Mouse (Mus musculus) CH12.LX (cell line): ENCODE data around the gene Arrb2. TPM values are rescaled to one million over a fixed set of nuclear protein-coding genes. Genes with fewer than 3 reads are reported as not detected.

Source experiments
- DNase-seq: peaks from one replicate; pipeline ENCODE4 v3.0.0-alpha.2; 2013; ENCODE audit errors: extremely low read depth
- H3K27ac ChIP-seq: 2 replicates; pipeline ENCODE4 v1.5.1; 2012; ENCODE audit warnings: low read depth, mild to moderate bottlenecking, control low read depth, moderate library complexity; ENCODE audit not compliant: insufficient read depth
- H3K27me3 ChIP-seq: replicated peaks from 2 replicates; pipeline ENCODE3; 2012; ENCODE audit warnings: inconsistent platforms
- H3K36me3 ChIP-seq, 2 experiments: replicated peaks in 1 of 2; 2 replicates each; pipeline versions ENCODE3 to v1.6.1; 2012; ENCODE audit warnings: inconsistent platforms in 1 of 2, low read length in 1 of 2, mild to moderate bottlenecking in 1 of 2, mixed read lengths in 1 of 2, moderate library complexity in 1 of 2; ENCODE audit not compliant: control insufficient read depth in 1 of 2, insufficient read depth in 1 of 2
- H3K4me1 ChIP-seq, 2 experiments: 2 replicates each; pipeline ENCODE4 v1.6.1; 2012; ENCODE audit warnings: inconsistent platforms in 1 of 2, moderate library complexity in 1 of 2; ENCODE audit not compliant: insufficient read depth in 2 of 2, control insufficient read depth in 1 of 2
- H3K4me2 ChIP-seq: 2 replicates; pipeline ENCODE4 v1.6.1; 2012; ENCODE audit warnings: low read depth, mild to moderate bottlenecking, control low read depth; ENCODE audit not compliant: poor library complexity, insufficient read depth, severe bottlenecking
- H3K4me3 ChIP-seq, 3 experiments: fragments of 150-350 bp in 1 of 3; sonication (generic) in 1 of 3; replicated peaks in 1 of 3; 2 replicates each; pipeline versions ENCODE3 to v1.5.1; 2011 to 2012; ENCODE audit warnings: low read depth in 2 of 3, low read length in 2 of 3, mild to moderate bottlenecking in 2 of 3, moderate library complexity in 2 of 3, control low read depth in 1 of 3, improper control_type of control experiment in 1 of 3, inconsistent platforms in 1 of 3, mixed read lengths in 1 of 3; ENCODE audit not compliant: poor library complexity in 1 of 3
- H3K79me2 ChIP-seq: replicated peaks from 2 replicates; pipeline ENCODE4 v1.6.1; 2012; ENCODE audit warnings: mild to moderate bottlenecking, moderate library complexity; ENCODE audit not compliant: control insufficient read depth, poor library complexity, insufficient read depth, severe bottlenecking; ENCODE audit errors: extremely low read depth
- H3K9ac ChIP-seq: 2 replicates; pipeline ENCODE4 v1.6.1; 2012; ENCODE audit warnings: low read depth, mild to moderate bottlenecking, control low read depth, moderate library complexity; ENCODE audit not compliant: insufficient read depth
- H3K9me3 ChIP-seq: replicated peaks from 2 replicates; pipeline ENCODE3; 2012; ENCODE audit warnings: low read length, inconsistent platforms, mixed read lengths
- BHLHE40 ChIP-seq: IDR thresholded peaks from 2 replicates; pipeline ENCODE4 v1.6.1; 2011; ENCODE audit warnings: mild to moderate bottlenecking, low read depth, low read length, improper control_type of control experiment
- E2F4 ChIP-seq: IDR thresholded peaks from 2 replicates; pipeline ENCODE4 v1.6.1; 2011; ENCODE audit warnings: low read depth, low read length, improper control_type of control experiment; ENCODE audit not compliant: insufficient replicate concordance
- ELF1 ChIP-seq: IDR thresholded peaks from 2 replicates; pipeline ENCODE4 v1.6.1; 2014; ENCODE audit warnings: low read depth, mild to moderate bottlenecking, inconsistent platforms, low read length, improper control_type of control experiment
- GABPA ChIP-seq: IDR thresholded peaks from 2 replicates; pipeline ENCODE4 v1.6.1; 2012; ENCODE audit warnings: low read depth, low read length, improper control_type of control experiment, inconsistent platforms; ENCODE audit not compliant: insufficient replicate concordance
- IRF4 ChIP-seq: IDR thresholded peaks from 2 replicates; pipeline ENCODE4 v1.6.1; 2014; ENCODE audit warnings: low read depth, mild to moderate bottlenecking, inconsistent platforms, low read length, improper control_type of control experiment
- JUND ChIP-seq: conservative IDR thresholded peaks from 2 replicates; pipeline ENCODE4 v1.6.1; 2011; ENCODE audit warnings: low read depth, low read length, improper control_type of control experiment
- MAX ChIP-seq: IDR thresholded peaks from 2 replicates; pipeline ENCODE4 v1.6.1; 2011; ENCODE audit warnings: low read length, improper control_type of control experiment
- MEF2A ChIP-seq: IDR thresholded peaks from 2 replicates; pipeline ENCODE4 v1.6.1; 2014; ENCODE audit warnings: low read depth, mild to moderate bottlenecking, inconsistent platforms, low read length, improper control_type of control experiment, borderline replicate concordance
- MXI1 ChIP-seq: IDR thresholded peaks from 2 replicates; pipeline ENCODE4 v1.6.1; 2011; ENCODE audit warnings: mild to moderate bottlenecking, low read depth, low read length, improper control_type of control experiment
- PAX5 ChIP-seq: IDR thresholded peaks from 2 replicates; pipeline ENCODE4 v1.6.1; 2012; ENCODE audit warnings: low read length, inconsistent platforms, mixed read lengths
- POLR2A ChIP-seq: IDR thresholded peaks from 2 replicates; pipeline ENCODE4 v1.6.1; 2011; ENCODE audit warnings: low read depth, mild to moderate bottlenecking, improper control_type of control experiment, low read length
- RAD21 ChIP-seq: IDR thresholded peaks from 2 replicates; pipeline ENCODE4 v1.6.1; 2011; ENCODE audit warnings: low read depth, mild to moderate bottlenecking, low read length, improper control_type of control experiment, moderate library complexity
- TBP ChIP-seq: conservative IDR thresholded peaks from 2 replicates; pipeline ENCODE4 v1.6.1; 2011; ENCODE audit warnings: low read depth, low read length, improper control_type of control experiment
- TCF12 ChIP-seq: IDR thresholded peaks from 2 replicates; pipeline ENCODE4 v1.6.1; 2014; ENCODE audit warnings: low read depth, mild to moderate bottlenecking, inconsistent platforms, low read length, improper control_type of control experiment
- USF2 ChIP-seq: conservative IDR thresholded peaks from 2 replicates; pipeline ENCODE4 v1.6.1; 2011; ENCODE audit warnings: low read depth, low read length, improper control_type of control experiment
- dilution Hi-C: fragments of 300-500 bp; cut with MboI; formaldehyde crosslinking; loops from 2 replicates; pipeline ENCODE4 v1.14.3; 2020; ENCODE audit warnings: low sequenced_read_pairs; ENCODE audit not compliant: extremely low pct_unique_long_range_greater_than_20kb, extremely low pct_ligation_motif_present
- in situ Hi-C: fragments of 300-500 bp; cut with MboI; formaldehyde crosslinking; loops from 3 replicates; pipeline ENCODE4 v1.14.3; 2019; ENCODE audit warnings: low sequenced_read_pairs, low pct_ligation_motif_present, low pct_unique_long_range_greater_than_20kb, mixed read lengths
- polyA plus RNA-seq: library from polyadenylated mRNA; unstranded; fragments of >175 nt; gene quantifications from 2 replicates; pipeline ENCODE4 v1.2.1, GENCODE M21; 2012; ENCODE audit warnings: low read depth; ENCODE audit not compliant: insufficient read length
- total RNA-seq, 2 experiments: library from RNA; depleted of rRNA; stranded (reverse); fragments of 300-350 nt in 1 of 2; fragments of >200 nt in 1 of 2; gene quantifications; 2 replicates each; pipeline ENCODE4 v1.2.3; 2012 to 2014

Arrb2 gene
- total and polyA plus RNA-seq, 3 experiments: 46.0 to 89.7 (median 60.2) TPM

DNA sequence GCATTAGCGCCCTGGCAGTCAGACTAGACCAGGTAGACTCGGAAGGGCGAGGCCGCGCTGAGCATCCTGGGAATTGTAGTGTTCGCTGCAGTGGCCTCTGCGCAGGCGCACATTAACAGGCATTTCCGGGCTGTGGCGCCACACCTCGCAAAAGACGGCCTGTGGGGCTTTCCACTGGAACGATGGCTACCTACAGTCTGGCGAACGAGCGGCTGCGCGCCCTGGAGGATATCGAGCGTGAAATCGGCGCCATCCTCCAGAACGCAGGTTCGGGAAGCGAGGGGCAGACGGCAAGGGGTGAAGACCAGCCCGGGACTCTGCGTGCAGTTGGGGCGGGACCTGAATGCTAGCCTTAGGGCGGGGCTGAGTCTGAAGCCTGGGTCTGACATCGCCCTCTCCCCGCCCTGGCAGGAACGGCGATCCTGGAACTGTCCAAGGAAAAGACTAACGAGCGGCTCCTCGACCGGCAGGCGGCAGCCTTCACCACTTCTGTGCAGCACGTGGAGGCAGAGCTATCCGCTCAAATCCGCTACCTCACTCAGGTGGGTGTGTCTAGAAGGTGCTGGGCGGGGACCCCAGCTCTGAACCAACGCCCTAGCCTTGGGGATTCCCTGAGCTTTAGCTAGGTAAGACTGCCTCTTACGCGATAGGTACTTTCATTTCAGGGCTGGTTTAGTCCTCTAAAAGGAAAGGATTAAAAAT, 19.5 kb downstream of the Arrb2 start, which contains the start of gene Med11 (continued):
- peak; percentile 72; the same call in 1 of the 2 replicates for TF ChIP-seq GABPA
- TF ChIP-seq BHLHE40: peak; percentile 96
- TF ChIP-seq PAX5: no peak
- TF ChIP-seq MEF2A: peak; percentile 76
- no peak; the same call in 1 of the 2 replicates for TF ChIP-seq JUND
- TF ChIP-seq RAD21: peak; percentile 76
- peak; percentile 52; the same call in 1 of the 2 replicates for TF ChIP-seq TBP
- peak; percentile 78 for TF ChIP-seq TCF12

DNA sequence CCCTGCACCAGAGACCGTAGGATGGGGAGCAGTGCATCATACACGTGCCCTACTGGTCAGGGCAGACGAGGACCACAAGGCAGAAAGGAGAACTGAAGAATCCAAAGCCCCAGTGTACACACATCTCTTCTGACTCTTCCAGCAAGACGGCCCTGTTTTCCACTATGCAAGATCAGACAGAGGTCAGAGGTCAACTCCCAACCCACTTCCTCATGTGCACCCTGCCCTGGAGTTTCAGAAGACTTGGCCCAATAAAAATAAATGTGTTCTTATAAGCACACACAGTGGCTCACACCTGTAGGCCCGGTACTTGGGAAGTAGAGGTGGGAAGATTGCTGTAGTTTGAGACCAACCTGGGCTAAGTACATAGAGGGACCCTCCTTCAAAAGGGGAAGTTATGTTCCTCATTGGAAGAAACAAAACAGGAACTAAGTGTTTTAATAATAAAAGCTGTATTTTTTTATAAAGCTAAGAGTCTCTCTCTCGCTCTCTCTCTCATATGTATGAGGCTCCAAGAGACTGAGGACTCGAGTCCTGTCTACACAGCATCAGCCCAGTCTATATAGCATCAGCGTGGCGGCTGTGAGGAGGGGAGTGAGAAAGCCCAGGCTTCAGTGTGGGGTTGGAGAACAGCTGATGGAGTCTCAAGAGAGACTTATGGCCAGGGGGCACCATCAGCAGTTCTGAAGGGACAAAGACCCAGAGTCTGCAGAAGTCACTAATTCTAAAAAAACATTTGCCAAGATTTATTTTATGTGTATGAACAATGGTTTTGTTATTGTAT, 21.0 kb downstream of the Arrb2 start:
- Histone ChIP-seq H3K4me1 (peaks cover 5 to 46% of the 10 kb centered on the region in 2 experiments), H3K79me2 (0 out of 2 replicates have a peak, but pooled peaks cover 5% of the 10 kb centered on the region), H3K27ac (peak overlapping the region; percentile 12; the same call in 1 of the 2 replicates), H3K36me3 (peaks cover 0 to 42% of the 10 kb centered on the region in 2 experiments), H3K27me3 (no peaks in the 10 kb centered on the region), H3K4me2 (peak overlapping the region; percentile 88), H3K9ac (peak overlapping the region; percentile 70), H3K9me3 (no peaks in the 10 kb centered on the region), H3K4me3 (peak overlapping the region in 2 of 3 experiments; percentile 25 to 68)
- peak; percentile 65; the same call in 1 of the 2 replicates for TF ChIP-seq MAX
- TF ChIP-seq RAD21: no peak
- peak; percentile 84 for TF ChIP-seq BHLHE40
- 0 out of 2 replicates have a peak, but pooled peaks have one; percentile 43 for TF ChIP-seq MXI1
- TF ChIP-seq USF2: no peak
- 0 out of 2 replicates have a peak, but pooled peaks have one; percentile 43 for TF ChIP-seq ELF1
- TF ChIP-seq IRF4: peak; percentile 38; the same call in 1 of the 2 replicates
- no peak for TF ChIP-seq E2F4
- TF ChIP-seq POLR2A: peak; percentile 34
- dilution Hi-C loops: no loop called here
- in situ Hi-C loops: no loop called here
- peak; percentile 65 for DNase-seq
